Mouse (Mus musculus) testis, postnatal 14 days (tissue): ENCODE measurements at regions not wholly inside any gene's neighbourhood (a gene's known extent, or its start where the extent isn't known, plus 50 kb on each side); places are given as distances from the start of the nearest gene placed in this dataset.

Source experiments
- DNase-seq: peaks from one replicate; pipeline ENCODE4 v3.0.0; 2021; ENCODE audit warnings: low spot score

- DNase-seq, result no peak
Measured at GRCm38 (mm10) chr8:126660658-126661316, 67.0 kb upstream of the Irf2bp2 start.

- peak; percentile 42 for DNase-seq
Measured at GRCm38 (mm10) chr8:126659691-126660657, 66.2 kb upstream of the Irf2bp2 start.

- no peak for DNase-seq
Measured at GRCm38 (mm10) chr8:126657546-126657945, 63.8 kb upstream of the Irf2bp2 start.

- no peak for DNase-seq
Measured at GRCm38 (mm10) chr8:126656554-126657260, 62.9 kb upstream of the Irf2bp2 start.

- DNase-seq, result no peak
Measured at GRCm38 (mm10) chr8:126655565-126655964, 61.8 kb upstream of the Irf2bp2 start.

- no peak for DNase-seq
Measured at GRCm38 (mm10) chr8:126654353-126654752, 60.6 kb upstream of the Irf2bp2 start.

- no peak for DNase-seq
Measured at GRCm38 (mm10) chr8:126652151-126652550, 58.4 kb upstream of the Irf2bp2 start.

- no peak for DNase-seq
Measured at GRCm38 (mm10) chr8:126650945-126651344, 57.2 kb upstream of the Irf2bp2 start.

- no peak for DNase-seq
Measured at GRCm38 (mm10) chr8:126649305-126649704, 55.5 kb upstream of the Irf2bp2 start.

GRCm38 (mm10) chr8:126647350-126647749, 53.6 kb upstream of the Irf2bp2 start:
- DNase-seq, result no peak

- DNase-seq, result no peak
Measured at GRCm38 (mm10) chr8:126646604-126647311, 53.0 kb upstream of the Irf2bp2 start.

- no peak for DNase-seq
Measured at GRCm38 (mm10) chr8:126644179-126644578, 50.4 kb upstream of the Irf2bp2 start.
